Mouse (Mus musculus) erythroblast, embryonic 14.5 days (primary cell): ENCODE data around the gene Spo11. TPM values are rescaled to one million over a fixed set of nuclear protein-coding genes. Genes with fewer than 3 reads are reported as not detected.

Source experiments
- H3K27me3 ChIP-seq: 2 replicates; pipeline ENCODE4 v1.6.1; 2012; ENCODE audit warnings: inconsistent platforms; ENCODE audit not compliant: control insufficient read depth
- H3K36me3 ChIP-seq: 2 replicates; pipeline ENCODE4 v1.6.1; 2012; ENCODE audit warnings: mild to moderate bottlenecking, inconsistent platforms; ENCODE audit not compliant: control insufficient read depth
- H3K4me1 ChIP-seq: 2 replicates; pipeline ENCODE4 v1.6.1; 2012; ENCODE audit warnings: inconsistent platforms; ENCODE audit not compliant: control insufficient read depth
- H3K4me3 ChIP-seq: replicated peaks from 2 replicates; pipeline ENCODE3; 2012; ENCODE audit warnings: moderate library complexity, mild to moderate bottlenecking, inconsistent platforms
- H3K9me3 ChIP-seq: 2 replicates; pipeline ENCODE4 v1.6.1; 2012; ENCODE audit warnings: low read length, inconsistent platforms, mixed read lengths; ENCODE audit not compliant: control insufficient read depth
- GATA1 ChIP-seq: IDR thresholded peaks from 2 replicates; pipeline ENCODE4 v1.6.1; 2012; ENCODE audit warnings: low read length, inconsistent platforms, mixed read lengths
- TAL1 ChIP-seq: IDR thresholded peaks from 3 replicates; pipeline ENCODE4 v1.6.1; 2012; ENCODE audit warnings: low read length, inconsistent platforms, mixed read lengths
- polyA plus RNA-seq: library from polyadenylated mRNA; stranded (reverse); fragments of >175 nt; gene quantifications from 2 replicates; pipeline ENCODE4 v1.2.3, GENCODE M21; 2012

The Spo11 gene
- polyA plus RNA-seq, 1 experiment: 0.02 TPM

DNA sequence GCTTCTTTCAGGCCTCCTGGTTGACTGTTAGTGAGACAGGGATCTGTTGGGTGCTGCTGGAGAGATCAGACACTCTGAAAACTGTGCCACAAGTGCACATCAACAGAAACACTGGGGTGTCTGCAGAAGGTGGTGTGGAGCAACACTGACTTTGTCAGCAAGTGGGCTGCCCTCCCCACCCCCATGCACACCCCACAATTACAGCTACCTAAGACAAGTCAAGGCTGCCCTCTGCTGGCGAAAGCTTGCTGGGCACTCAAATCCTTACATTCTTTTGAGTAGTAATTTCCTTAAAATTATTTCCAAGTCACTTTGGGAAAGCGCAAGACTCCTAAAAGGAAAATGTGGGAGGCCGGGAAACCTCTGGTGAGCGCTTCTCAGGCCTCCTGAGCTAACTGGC is 18.7 kb downstream of the Spo11 start:
- Histone ChIP-seq H3K36me3 (peaks cover 2% of the 10 kb centered on the region), H3K27me3 (no peaks in the 10 kb centered on the region; the same call in 1 of the 2 replicates), H3K4me1 (peaks cover 19% of the 10 kb centered on the region), H3K9me3 (no peaks in the 10 kb centered on the region), H3K4me3 (no peak overlapping the region)
- TF ChIP-seq TAL1 (no peak), GATA1 (no peak)

DNA sequence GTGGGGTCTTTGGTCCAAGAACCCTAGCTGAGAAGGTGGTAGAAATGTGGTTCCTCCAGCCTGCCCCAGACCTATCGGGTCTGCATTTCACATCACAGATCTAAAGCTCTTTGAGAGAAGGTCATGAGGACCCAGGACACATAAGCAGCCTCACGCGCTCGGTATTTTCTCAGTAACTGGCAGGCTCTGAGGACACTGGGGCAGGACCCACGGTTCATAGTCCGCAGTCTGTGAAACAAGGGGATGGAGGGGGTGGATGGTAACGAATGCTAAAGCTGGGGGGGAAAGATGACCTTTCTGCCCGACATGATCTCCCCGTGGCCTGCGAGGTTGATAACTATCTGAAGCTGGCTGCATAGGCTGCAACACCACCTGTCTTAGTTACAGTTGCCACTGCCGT is 20.2 kb downstream of the Spo11 start:
- H3K4me3 ChIP-seq: no peak overlapping the region
- TF ChIP-seq TAL1: no peak
- no peak for TF ChIP-seq GATA1
- H3K27me3 ChIP-seq: no peaks in the 10 kb centered on the region; the same call in 1 of the 2 replicates
- peaks cover 34% of the 10 kb centered on the region for H3K4me1 ChIP-seq
- peaks cover 18% of the 10 kb centered on the region for H3K36me3 ChIP-seq
- H3K9me3 ChIP-seq: no peaks in the 10 kb centered on the region

DNA sequence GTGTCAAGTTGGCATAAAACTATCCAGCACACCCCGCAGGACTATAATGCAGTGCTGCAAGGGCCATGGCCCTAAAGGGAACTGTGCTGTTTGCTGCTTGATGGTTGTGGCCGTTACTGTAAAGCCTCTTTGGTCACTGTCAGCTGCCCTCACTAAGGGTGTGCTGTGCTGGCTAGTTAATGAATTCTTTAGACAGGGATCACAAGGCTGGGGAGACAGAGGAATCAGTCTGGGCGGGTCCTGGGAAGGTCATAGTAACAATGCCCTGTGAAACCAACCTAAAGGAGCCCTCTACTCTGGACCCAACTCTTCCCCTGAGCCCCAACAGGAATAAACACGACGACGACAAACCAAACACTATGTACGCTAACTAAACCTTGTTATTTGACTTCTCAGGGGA is 21.0 kb downstream of the Spo11 start:
- H3K27me3 ChIP-seq: no peaks in the 10 kb centered on the region; the same call in 1 of the 2 replicates
- H3K36me3 ChIP-seq: peaks cover 25% of the 10 kb centered on the region
- TF ChIP-seq GATA1 (no peak), TAL1 (no peak)
- H3K4me1 ChIP-seq: peaks cover 39% of the 10 kb centered on the region
- H3K9me3 ChIP-seq: no peaks in the 10 kb centered on the region
- H3K4me3 ChIP-seq: no peak overlapping the region

DNA sequence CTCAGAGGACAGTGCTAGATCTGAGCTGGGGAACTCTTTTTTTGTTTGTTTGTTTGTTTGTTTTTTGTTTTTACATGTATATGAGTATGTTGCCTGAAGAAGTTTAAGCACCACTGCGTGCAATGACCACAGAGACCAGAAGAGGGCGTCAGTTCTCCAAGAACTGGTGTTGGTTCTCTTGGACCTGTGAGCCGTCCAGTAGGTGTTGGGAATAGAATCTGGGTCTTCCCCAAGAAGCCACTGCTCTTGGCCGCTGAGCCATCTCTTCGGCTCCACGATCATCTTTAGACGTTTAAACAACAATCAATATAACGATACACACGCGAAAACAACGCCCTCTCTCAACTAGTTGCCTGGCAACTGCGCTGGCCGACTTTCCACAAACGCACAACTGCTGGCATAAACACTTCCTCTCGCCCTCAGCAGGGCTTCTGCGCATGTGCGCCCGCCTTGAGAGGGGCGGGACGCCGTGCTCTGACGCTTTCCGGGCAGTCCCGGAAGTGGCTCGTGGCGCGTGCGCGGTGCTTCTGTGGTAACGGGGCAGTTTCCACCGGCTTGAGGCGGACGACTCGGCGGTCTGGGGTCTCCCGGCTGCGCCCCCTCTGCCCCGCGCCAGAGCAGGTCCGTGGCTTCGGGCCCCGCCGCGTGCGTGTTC is 22.3 kb downstream of the Spo11 start, which contains the start of gene Rae1:
Gene Rae1, plus strand, starts transcription at position 488 of the 655 bp plus-strand sequence.
- Histone ChIP-seq H3K9me3 (no peaks in the 10 kb centered on the region), H3K27me3 (no peaks in the 10 kb centered on the region), H3K4me3 (peak within 1 kb of the TSS; percentile 88), H3K4me1 (peaks cover 42% of the 10 kb centered on the region), H3K36me3 (peaks cover 38% of the 10 kb centered on the region)
- TF ChIP-seq GATA1 (no peak), TAL1 (no peak)

DNA sequence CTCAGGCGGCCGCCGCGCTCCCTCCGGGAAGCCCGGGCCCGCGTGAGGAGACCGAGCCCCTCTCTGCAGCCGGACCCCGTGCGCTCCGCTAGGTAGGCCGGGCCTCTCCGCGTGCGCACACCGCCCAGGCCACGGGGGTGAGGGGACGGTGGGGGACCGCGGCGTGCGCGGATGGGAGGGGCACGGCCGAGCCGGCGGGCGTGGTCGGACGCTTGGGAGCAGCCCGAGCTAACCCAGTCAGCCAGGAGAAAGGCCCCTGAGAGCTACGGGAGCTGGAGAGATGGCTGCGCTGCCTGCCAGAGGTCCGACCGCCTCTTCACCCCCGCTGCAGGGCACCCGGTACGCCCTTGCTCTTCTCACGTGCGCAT is 22.8 kb downstream of the Spo11 start:
- peaks cover 43% of the 10 kb centered on the region for H3K36me3 ChIP-seq
- no peaks in the 10 kb centered on the region for H3K27me3 ChIP-seq
- peaks cover 44% of the 10 kb centered on the region for H3K4me1 ChIP-seq
- peak overlapping the region; percentile 88 for H3K4me3 ChIP-seq
- no peak for TF ChIP-seq GATA1
- no peak for TF ChIP-seq TAL1
- no peaks in the 10 kb centered on the region for H3K9me3 ChIP-seq

DNA sequence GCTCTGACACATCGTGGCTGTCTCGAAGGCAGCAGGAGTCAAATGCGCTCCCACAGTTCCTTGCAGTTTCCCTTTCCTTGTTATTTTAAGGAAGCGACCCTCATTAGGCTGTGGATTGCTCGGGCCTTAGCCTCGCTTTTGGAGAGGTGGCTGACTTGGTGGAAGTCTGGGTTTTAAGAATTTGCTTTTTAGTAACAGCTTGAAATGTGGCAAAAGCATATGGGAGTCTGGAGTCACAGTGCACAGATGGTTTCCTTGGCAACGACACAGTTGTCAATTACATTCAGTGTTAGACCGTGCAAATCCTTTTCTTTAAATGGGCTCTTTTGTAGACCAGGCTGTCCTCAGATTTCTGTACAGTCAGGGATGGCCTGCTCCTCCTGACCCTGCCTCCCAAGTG is 23.4 kb downstream of the Spo11 start:
- H3K27me3 ChIP-seq: no peaks in the 10 kb centered on the region
- H3K4me3 ChIP-seq: peak overlapping the region; percentile 88
- H3K36me3 ChIP-seq: peaks cover 49% of the 10 kb centered on the region
- H3K9me3 ChIP-seq: no peaks in the 10 kb centered on the region
- TF ChIP-seq TAL1: no peak
- H3K4me1 ChIP-seq: peaks cover 46% of the 10 kb centered on the region

DNA sequence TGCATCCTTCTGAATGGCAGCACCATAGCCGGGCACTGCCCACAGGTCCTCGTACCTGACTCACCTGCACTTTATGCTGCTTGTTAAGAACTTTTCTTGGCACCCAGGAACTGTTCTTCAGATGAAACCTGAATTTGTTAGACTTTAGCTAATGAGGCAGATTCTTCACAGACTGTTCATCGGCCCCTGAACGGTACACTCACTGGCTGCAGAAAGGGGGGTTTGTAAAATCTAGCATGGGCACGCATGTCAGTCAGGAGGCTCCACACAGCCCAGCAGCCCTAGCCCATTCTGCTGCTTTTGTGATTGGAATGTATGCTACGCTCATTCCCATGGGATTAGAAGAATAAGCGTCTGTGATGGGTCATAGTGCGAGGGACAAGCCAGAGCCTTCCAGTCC is 26.2 kb downstream of the Spo11 start:
- peaks cover 77% of the 10 kb centered on the region for H3K36me3 ChIP-seq
- peaks cover 46% of the 10 kb centered on the region for H3K4me1 ChIP-seq
- no peaks in the 10 kb centered on the region for H3K27me3 ChIP-seq
- TF ChIP-seq TAL1: no peak
- H3K4me3 ChIP-seq: no peak overlapping the region
- H3K9me3 ChIP-seq: no peaks in the 10 kb centered on the region

DNA sequence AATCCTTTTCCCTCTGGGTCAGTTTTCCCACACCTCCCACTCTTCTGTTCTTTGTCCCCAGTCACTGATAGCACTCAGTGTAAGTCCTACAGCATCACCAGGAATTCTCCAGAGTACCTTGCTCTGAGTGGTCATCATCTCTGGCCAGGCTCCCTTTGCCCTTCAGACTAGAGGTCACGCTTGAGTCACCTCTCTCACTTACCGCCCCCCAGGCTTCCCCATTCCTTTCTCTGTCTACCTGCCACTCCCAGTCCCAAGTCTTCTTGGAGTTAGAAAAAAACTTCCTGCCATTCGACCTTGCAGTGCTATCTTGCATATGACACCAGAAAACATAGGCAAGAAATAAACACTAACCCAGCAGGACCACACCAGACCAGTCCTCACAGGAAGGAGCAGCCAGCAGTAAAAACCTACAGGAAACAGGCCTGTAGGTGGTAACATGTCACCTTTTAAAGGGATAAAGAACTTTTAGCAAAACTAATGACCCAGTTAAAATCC is 32.8 kb downstream of the Spo11 start:
- TF ChIP-seq GATA1: no peak
- no peak for TF ChIP-seq TAL1

DNA sequence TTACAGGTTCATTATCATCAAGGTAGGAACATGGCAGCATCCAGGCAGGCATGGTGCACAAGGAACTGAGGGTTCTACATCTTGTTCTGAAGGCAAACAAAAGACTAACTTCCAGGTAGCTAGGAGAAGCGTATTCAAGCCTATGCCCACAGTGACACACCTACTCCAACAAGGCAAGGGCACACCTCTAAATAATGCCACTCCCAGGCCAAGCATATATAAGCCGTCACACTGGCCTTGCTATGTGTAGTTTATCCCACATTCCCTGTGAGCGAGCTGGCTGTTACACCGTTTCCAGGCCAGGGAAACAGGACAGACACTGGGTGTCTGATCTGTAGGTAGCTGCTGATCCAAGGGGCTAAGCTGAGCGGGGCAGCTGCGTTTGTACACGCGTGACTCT is 33.9 kb downstream of the Spo11 start:
- no peaks in the 10 kb centered on the region for H3K27me3 ChIP-seq
- H3K9me3 ChIP-seq: no peaks in the 10 kb centered on the region
- TF ChIP-seq TAL1: no peak
- no peak for TF ChIP-seq GATA1
- peaks cover 100% of the 10 kb centered on the region for H3K36me3 ChIP-seq
- peaks cover 9% of the 10 kb centered on the region for H3K4me1 ChIP-seq
- H3K4me3 ChIP-seq: no peak overlapping the region

More for the DNA sequence above, 32.8 kb downstream of the Spo11 start:
- H3K4me3 ChIP-seq: no peak overlapping the region
- no peaks in the 10 kb centered on the region for H3K27me3 ChIP-seq
- no peaks in the 10 kb centered on the region for H3K9me3 ChIP-seq
- peaks cover 7% of the 10 kb centered on the region for H3K4me1 ChIP-seq
- peaks cover 99% of the 10 kb centered on the region for H3K36me3 ChIP-seq
